Mouse (Mus musculus): ENCODE measurements at regions not wholly inside any gene's neighbourhood (a gene's known extent, or its start where the extent isn't known, plus 50 kb on each side); places are given as distances from the start of the nearest gene placed in this dataset.

- Histone ChIP-seq H3K27ac (ENCODE audit: low read length) (no peak overlapping the region), H3K4me3 (ENCODE audit: low read length) (peak overlapping the region; percentile 35), H3K36me3 (ENCODE audit: control insufficient read depth, insufficient read depth, low read length) (no peaks in the 10 kb centered on the region), H3K4me1 (replicated peaks; ENCODE audit: control insufficient read depth, insufficient read depth, low read length) (peaks cover 3% of the 10 kb centered on the region; the same call in 1 of the 2 replicates), H3K4me2 (ENCODE audit: low read depth, low read length) (peak overlapping the region; percentile 53), H3K9ac (ENCODE audit: low read length) (0 out of 2 replicates have a peak overlapping the region, but pooled peaks have one; percentile 4), H3K9me3 (ENCODE audit: control insufficient read depth, low read length) (no peaks in the 10 kb centered on the region), H3K27me3 (ENCODE audit: control insufficient read depth, insufficient read depth, low read depth, low read length) (no peaks in the 10 kb centered on the region)
- peak; percentile 88 for ATAC-seq (ENCODE audit: low read depth)
- WGBS, result 6% methylated on average over 9 of the region's 9 CpGs
These were observed 253.5 kb upstream of the Daam1 start for GRCm38 (mm10) chr12:71577349-71577748.

GRCm38 (mm10) chr12:71578006-71578405, 252.9 kb upstream of the Daam1 start:
- Histone ChIP-seq H3K36me3 (ENCODE audit: control insufficient read depth, insufficient read depth, low read length) (no peaks in the 10 kb centered on the region), H3K27ac (ENCODE audit: low read length) (no peak overlapping the region), H3K9ac (ENCODE audit: low read length) (no peak overlapping the region), H3K4me2 (ENCODE audit: low read depth, low read length) (no peak overlapping the region), H3K4me1 (replicated peaks; ENCODE audit: control insufficient read depth, insufficient read depth, low read length) (peaks cover 3% of the 10 kb centered on the region; the same call in 1 of the 2 replicates), H3K27me3 (ENCODE audit: control insufficient read depth, insufficient read depth, low read depth, low read length) (no peaks in the 10 kb centered on the region), H3K4me3 (ENCODE audit: low read length) (no peak overlapping the region), H3K9me3 (ENCODE audit: control insufficient read depth, low read length) (no peaks in the 10 kb centered on the region)
- WGBS, result 73% methylated on average over 9 of the region's 9 CpGs
- ATAC-seq (ENCODE audit: low read depth), result no peak

- WGBS, result 37% methylated on average over 11 of the region's 11 CpGs
- Histone ChIP-seq H3K4me2 (ENCODE audit: low read depth, low read length) (no peak overlapping the region), H3K27me3 (ENCODE audit: control insufficient read depth, insufficient read depth, low read depth, low read length) (no peaks in the 10 kb centered on the region), H3K9me3 (ENCODE audit: control insufficient read depth, low read length) (no peaks in the 10 kb centered on the region), H3K9ac (ENCODE audit: low read length) (no peak overlapping the region), H3K4me1 (replicated peaks; ENCODE audit: control insufficient read depth, insufficient read depth, low read length) (peaks cover 3% of the 10 kb centered on the region; the same call in 1 of the 2 replicates), H3K4me3 (ENCODE audit: low read length) (no peak overlapping the region), H3K36me3 (ENCODE audit: control insufficient read depth, insufficient read depth, low read length) (no peaks in the 10 kb centered on the region), H3K27ac (ENCODE audit: low read length) (no peak overlapping the region)
- ATAC-seq (ENCODE audit: low read depth), result no peak
These were observed 252.0 kb upstream of the Daam1 start for GRCm38 (mm10) chr12:71578912-71579311.

GRCm38 (mm10) chr12:71580532-71581290, 250.2 kb upstream of the Daam1 start:
- Histone ChIP-seq H3K4me2 (ENCODE audit: low read depth, low read length) (no peak overlapping the region), H3K9ac (ENCODE audit: low read length) (no peak overlapping the region), H3K4me3 (ENCODE audit: low read length) (no peak overlapping the region), H3K27ac (ENCODE audit: low read length) (no peak overlapping the region), H3K9me3 (ENCODE audit: control insufficient read depth, low read length) (no peaks in the 10 kb centered on the region), H3K36me3 (ENCODE audit: control insufficient read depth, insufficient read depth, low read length) (no peaks in the 10 kb centered on the region), H3K4me1 (replicated peaks; ENCODE audit: control insufficient read depth, insufficient read depth, low read length) (no peaks in the 10 kb centered on the region; the same call in 1 of the 2 replicates), H3K27me3 (ENCODE audit: control insufficient read depth, insufficient read depth, low read depth, low read length) (no peaks in the 10 kb centered on the region)
- no peak for ATAC-seq (ENCODE audit: low read depth)
- 66% methylated on average over 12 of the region's 12 CpGs for WGBS

- Histone ChIP-seq H3K4me3 (ENCODE audit: low read length) (no peak overlapping the region), H3K4me2 (ENCODE audit: low read depth, low read length) (no peak overlapping the region), H3K4me1 (replicated peaks; ENCODE audit: control insufficient read depth, insufficient read depth, low read length) (no peaks in the 10 kb centered on the region), H3K9me3 (ENCODE audit: control insufficient read depth, low read length) (no peaks in the 10 kb centered on the region), H3K9ac (ENCODE audit: low read length) (no peak overlapping the region), H3K27ac (ENCODE audit: low read length) (no peak overlapping the region), H3K36me3 (ENCODE audit: control insufficient read depth, insufficient read depth, low read length) (no peaks in the 10 kb centered on the region), H3K27me3 (ENCODE audit: control insufficient read depth, insufficient read depth, low read depth, low read length) (no peaks in the 10 kb centered on the region)
- no peak for ATAC-seq (ENCODE audit: low read depth)
- 66% methylated on average over 8 of the region's 8 CpGs for WGBS
These were observed 246.3 kb upstream of the Daam1 start for GRCm38 (mm10) chr12:71584618-71585017.

- H3K4me1 ChIP-seq (replicated peaks; ENCODE audit: control insufficient read depth, insufficient read depth, low read length), result no peaks in the 10 kb centered on the region
- 0 out of 2 replicates have a peak, but pooled peaks cover 3% of the 10 kb centered on the region for H3K9me3 ChIP-seq (ENCODE audit: control insufficient read depth, low read length)
- 51% methylated on average over 9 of the region's 9 CpGs for WGBS
- H3K27ac ChIP-seq (ENCODE audit: low read length), result no peak overlapping the region
- H3K36me3 ChIP-seq (ENCODE audit: control insufficient read depth, insufficient read depth, low read length), result no peaks in the 10 kb centered on the region
- no peak for ATAC-seq (ENCODE audit: low read depth)
- no peak overlapping the region for H3K9ac ChIP-seq (ENCODE audit: low read length)
- no peaks in the 10 kb centered on the region for H3K27me3 ChIP-seq (ENCODE audit: control insufficient read depth, insufficient read depth, low read depth, low read length)
- no peak overlapping the region for H3K4me2 ChIP-seq (ENCODE audit: low read depth, low read length)
- H3K4me3 ChIP-seq (ENCODE audit: low read length), result no peak overlapping the region
These were observed 232.2 kb upstream of the Daam1 start for GRCm38 (mm10) chr12:71598641-71599040.

GRCm38 (mm10) chr12:71601091-71601690, 229.7 kb upstream of the Daam1 start:
- no peak for ATAC-seq (ENCODE audit: low read depth)
- no peak overlapping the region for H3K4me3 ChIP-seq (ENCODE audit: low read length)
- H3K27ac ChIP-seq (ENCODE audit: low read length), result no peak overlapping the region
- 76% methylated on average over 8 of the region's 8 CpGs for WGBS
- H3K36me3 ChIP-seq (ENCODE audit: control insufficient read depth, insufficient read depth, low read length), result no peaks in the 10 kb centered on the region
- H3K27me3 ChIP-seq (ENCODE audit: control insufficient read depth, insufficient read depth, low read depth, low read length), result no peaks in the 10 kb centered on the region
- H3K4me1 ChIP-seq (replicated peaks; ENCODE audit: control insufficient read depth, insufficient read depth, low read length), result no peaks in the 10 kb centered on the region
- no peak overlapping the region for H3K9ac ChIP-seq (ENCODE audit: low read length)
- H3K9me3 ChIP-seq (ENCODE audit: control insufficient read depth, low read length), result 0 out of 2 replicates have a peak, but pooled peaks cover 3% of the 10 kb centered on the region
- no peak overlapping the region for H3K4me2 ChIP-seq (ENCODE audit: low read depth, low read length)

GRCm38 (mm10) chr12:71603136-71603535, 227.7 kb upstream of the Daam1 start:
- H3K4me3 ChIP-seq (ENCODE audit: low read length), result no peak overlapping the region
- H3K27me3 ChIP-seq (ENCODE audit: control insufficient read depth, insufficient read depth, low read depth, low read length), result no peaks in the 10 kb centered on the region
- no peaks in the 10 kb centered on the region for H3K36me3 ChIP-seq (ENCODE audit: control insufficient read depth, insufficient read depth, low read length)
- no peaks in the 10 kb centered on the region for H3K4me1 ChIP-seq (replicated peaks; ENCODE audit: control insufficient read depth, insufficient read depth, low read length)
- no peak overlapping the region for H3K4me2 ChIP-seq (ENCODE audit: low read depth, low read length)
- no peak for ATAC-seq (ENCODE audit: low read depth)
- H3K9me3 ChIP-seq (ENCODE audit: control insufficient read depth, low read length), result peaks cover 6% of the 10 kb centered on the region
- H3K9ac ChIP-seq (ENCODE audit: low read length), result no peak overlapping the region
- WGBS, result 86% methylated on average over 10 of the region's 10 CpGs
- no peak overlapping the region for H3K27ac ChIP-seq (ENCODE audit: low read length)

GRCm38 (mm10) chr12:71606366-71606765, 224.5 kb upstream of the Daam1 start:
- H3K4me2 ChIP-seq (ENCODE audit: low read depth, low read length), result no peak overlapping the region
- no peak overlapping the region for H3K9ac ChIP-seq (ENCODE audit: low read length)
- 80% methylated on average over 3 of the region's 3 CpGs for WGBS
- no peaks in the 10 kb centered on the region for H3K4me1 ChIP-seq (replicated peaks; ENCODE audit: control insufficient read depth, insufficient read depth, low read length)
- no peak overlapping the region for H3K4me3 ChIP-seq (ENCODE audit: low read length)
- no peak overlapping the region for H3K27ac ChIP-seq (ENCODE audit: low read length)
- H3K36me3 ChIP-seq (ENCODE audit: control insufficient read depth, insufficient read depth, low read length), result no peaks in the 10 kb centered on the region
- H3K9me3 ChIP-seq (ENCODE audit: control insufficient read depth, low read length), result peaks cover 3% of the 10 kb centered on the region
- no peaks in the 10 kb centered on the region for H3K27me3 ChIP-seq (ENCODE audit: control insufficient read depth, insufficient read depth, low read depth, low read length)
- no peak for ATAC-seq (ENCODE audit: low read depth)

Data from lung, embryonic 16.5 days (tissue).